Mouse (Mus musculus): ENCODE measurements around the gene Icam1.

DNA sequence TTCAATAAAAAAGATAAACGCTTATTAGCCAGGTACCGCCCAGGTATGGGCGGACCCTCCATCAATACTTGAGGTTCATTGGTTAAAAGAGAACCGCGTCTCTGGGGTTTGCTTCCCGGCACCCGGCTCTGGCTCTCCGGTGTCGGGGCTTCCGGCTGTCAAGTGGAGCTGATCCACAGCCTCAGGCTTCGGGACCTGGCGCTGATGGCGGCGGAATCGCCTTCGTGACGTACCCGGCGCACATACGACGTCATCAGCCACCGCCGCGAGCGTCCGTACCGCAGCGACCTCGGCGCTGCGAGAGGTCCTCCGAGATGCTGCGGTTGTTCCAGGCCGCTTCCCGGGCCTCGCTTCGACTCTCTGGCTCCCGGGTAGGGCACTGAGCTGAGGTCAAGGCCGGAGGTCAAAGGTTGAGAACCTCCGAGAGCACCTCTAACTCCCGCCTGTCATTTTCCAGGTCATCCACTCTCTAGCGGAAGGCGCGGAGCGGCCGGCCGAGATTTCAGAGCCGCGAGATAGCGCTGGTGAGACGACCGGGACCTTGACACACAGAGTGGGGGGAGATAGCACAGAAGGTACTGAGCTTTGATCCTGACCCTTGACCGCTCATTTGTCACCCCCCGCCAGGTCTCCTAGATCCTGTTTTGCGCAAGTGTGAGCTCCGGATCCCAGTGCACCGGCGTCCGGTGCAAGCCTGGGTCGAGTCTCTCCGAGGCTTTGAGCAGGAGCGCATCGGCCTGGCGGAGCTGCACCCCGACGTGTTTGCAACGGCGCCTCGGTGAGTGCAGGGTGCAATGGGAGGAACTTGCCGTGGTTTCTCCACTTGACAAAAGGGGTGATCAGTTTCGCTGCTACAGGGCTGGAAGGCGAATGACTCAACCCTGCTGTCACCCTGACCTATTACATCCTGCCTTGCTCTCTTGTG lies 12.9 kb upstream of the Icam1 start, which contains the start of gene Mrpl4:
- TF ChIP-seq CEBPB (IDR thresholded peaks at IDR 0.05; ENCODE audit: low read depth), result no peak
- no peak for TF ChIP-seq CTCF (IDR thresholded peaks at IDR 0.05; ENCODE audit: control insufficient read depth, insufficient read depth, insufficient read length)
- TF ChIP-seq USF1 (IDR thresholded peaks at IDR 0.05; ENCODE audit: low read depth), result no peak
- no peak for TF ChIP-seq MYOG (IDR thresholded peaks at IDR 0.05; ENCODE audit: control insufficient read depth, extremely low read depth, insufficient read length)

All from C2C12 (cell line).